Mouse (Mus musculus): ENCODE measurements around the gene Tprkb.
"Not testable (repeated sequence)": the region's sequence is repeated elsewhere in the genome, so short reads cannot be mapped to it uniquely, and the experiment has no call there.

The Tprkb gene

DNA sequence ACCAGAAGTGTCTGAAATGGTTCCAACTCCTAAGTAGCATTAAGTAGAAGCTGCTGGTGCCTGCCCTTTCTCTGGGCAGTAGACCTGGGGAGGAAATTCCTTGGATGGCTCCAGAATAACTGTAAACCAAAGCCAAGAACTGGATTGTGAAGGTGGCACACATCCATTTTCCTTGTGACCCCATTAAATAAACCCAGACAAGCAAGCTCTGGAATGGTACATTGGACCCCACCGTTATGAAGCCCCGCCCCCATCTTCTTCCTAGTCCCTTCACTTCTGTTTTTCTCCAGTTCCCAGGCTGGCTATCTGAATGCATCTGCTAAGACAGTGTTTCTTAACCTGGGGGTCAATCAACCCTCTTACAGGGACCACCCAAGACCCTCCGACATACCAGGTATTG is at the start of gene Tprkb:
Gene Tprkb (plus strand): TSS at position 279 of the 400 bp plus-strand sequence.
- DNase-seq (ENCODE audit: low spot score in 2 of 2): no peak

DNA sequence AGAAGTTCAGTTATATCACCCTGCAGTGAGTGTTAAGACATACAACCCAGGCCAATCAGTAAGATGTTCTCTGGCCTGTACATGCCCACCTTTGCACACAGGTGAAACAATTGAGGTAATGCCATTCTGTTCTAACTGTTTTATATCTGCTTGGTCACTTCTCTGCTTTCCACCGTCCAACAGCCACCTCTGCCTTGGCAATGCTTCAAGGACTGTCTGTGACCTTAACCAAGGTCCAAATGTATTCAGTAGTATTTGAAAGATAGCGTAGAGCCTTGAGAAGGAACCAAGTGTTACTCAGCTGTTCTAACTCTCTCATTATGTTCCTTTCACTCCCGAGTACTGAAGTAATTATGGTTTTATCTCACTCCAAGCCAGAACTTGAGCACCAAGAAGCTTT is 49.1 kb upstream of the Tprkb start:
- DNase-seq (ENCODE audit: low spot score in 2 of 2): no peak

DNA sequence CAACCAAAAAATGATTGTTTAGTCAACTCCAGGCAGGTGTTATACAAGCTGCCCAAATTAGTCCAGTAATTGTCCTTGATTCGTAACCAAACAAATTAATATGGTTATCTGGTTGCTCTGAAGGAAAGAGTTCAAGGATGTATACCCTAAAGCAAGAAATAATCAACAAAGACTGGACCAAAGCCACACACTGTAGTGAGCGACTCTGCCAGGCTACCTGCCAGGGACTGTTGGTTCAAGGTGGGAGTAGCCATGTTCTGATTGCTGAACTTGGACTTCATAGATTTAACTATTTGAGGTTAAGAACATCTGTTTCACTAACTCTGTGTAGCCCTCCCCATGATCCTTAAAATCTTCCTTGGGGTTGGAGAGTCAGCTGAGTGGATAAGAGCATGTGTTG is 48.5 kb upstream of the Tprkb start:
- DNase-seq (ENCODE audit: low spot score in 2 of 2): no peak

DNA sequence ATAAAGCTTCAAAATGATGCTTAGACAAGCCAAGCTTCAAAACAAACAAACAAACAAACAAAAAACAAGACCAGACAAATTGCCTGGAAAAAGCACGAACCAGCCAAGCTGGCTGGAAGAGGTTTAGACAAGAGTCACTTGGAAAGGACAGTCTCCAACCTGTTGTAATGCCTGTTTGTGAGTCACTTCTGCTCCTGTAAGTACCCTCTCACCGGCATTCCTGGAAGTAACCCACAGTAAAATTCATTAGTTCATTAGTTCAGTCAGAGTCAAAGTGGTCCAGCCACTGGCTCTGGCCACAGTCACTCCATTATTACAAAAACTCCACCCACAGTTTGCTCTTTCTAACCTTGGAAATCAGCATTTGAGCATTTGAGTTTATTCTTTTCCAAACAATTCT is 47.8 kb upstream of the Tprkb start:
- no peak for DNase-seq (ENCODE audit: low spot score in 2 of 2)

DNA sequence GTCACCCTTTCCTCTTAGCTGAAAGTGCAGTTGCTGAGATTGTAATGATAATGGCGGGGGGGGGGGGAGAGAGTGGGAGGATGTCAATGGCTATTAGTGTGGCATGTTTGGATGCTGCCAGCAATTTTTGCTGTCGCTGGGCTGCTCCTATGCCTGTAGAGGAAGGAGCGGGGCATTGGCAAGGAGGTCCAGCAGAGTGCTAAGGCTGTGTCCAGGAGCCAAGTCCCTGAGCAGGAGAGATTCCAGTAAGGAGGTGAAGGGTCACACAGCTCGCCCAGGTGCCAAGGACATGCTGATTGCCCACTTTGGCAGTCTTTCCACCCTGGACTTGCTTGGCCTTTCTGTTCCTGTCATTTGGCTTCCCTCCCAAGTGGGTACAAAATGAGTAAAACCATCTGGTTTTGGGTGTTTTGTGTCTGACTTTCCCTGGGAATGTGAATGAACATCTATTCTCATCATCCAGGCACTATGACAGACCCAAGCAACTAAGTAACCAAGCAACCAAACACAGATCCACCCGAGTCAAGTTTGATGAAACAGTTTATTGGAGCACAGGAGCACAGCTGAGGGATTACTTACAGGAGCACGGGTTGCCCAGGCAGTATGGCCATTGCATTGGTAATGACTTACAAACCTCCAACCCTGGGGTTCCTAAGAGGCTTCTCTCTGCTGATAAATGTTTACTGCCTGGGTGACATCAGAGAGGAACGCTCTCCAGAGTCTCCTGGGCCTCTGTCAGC is 46.6 kb upstream of the Tprkb start:
- DNase-seq (ENCODE audit: low spot score in 2 of 2): not testable (repeated sequence)

DNA sequence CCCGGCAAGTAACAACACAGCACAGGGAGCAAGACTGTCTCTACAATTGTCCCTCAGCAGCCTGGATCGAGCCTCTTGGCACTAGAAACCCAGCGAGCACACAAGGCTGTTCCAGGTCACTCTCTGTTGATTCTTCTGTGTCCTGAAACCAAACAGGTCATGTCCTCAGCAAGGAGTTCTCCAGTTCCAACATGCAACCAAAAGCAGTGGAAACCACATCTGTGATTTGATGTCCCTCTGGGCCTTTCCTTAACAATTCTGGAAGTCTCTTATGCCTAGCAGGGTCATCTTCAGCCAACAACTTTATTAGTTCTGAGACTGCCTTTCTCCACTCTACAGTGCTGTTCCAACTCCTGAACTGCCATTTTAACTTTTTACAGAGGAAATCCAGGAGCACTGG is 45.5 kb upstream of the Tprkb start:
- not testable (repeated sequence) for DNase-seq (ENCODE audit: low spot score in 2 of 2)

DNA sequence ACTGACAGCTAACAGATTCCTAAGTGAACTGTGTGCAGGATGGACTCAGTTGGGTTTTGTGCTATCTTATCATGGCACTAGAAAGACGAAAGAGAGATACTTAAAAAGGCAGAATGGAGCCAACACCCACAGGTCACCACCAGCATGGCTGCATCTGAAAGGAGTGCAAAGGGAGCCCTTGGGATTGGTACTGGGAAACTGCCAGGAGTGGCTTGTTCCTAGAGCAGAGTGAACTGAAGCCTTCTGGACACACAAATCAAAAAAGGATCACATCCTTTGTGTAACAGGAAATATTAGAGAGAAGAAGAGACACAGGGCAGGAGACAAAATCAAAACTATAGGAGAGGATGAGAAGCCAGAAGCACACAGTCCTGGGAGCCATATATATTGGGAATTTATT is 44.7 kb upstream of the Tprkb start:
- DNase-seq (ENCODE audit: low spot score in 2 of 2): not testable (repeated sequence)

DNA sequence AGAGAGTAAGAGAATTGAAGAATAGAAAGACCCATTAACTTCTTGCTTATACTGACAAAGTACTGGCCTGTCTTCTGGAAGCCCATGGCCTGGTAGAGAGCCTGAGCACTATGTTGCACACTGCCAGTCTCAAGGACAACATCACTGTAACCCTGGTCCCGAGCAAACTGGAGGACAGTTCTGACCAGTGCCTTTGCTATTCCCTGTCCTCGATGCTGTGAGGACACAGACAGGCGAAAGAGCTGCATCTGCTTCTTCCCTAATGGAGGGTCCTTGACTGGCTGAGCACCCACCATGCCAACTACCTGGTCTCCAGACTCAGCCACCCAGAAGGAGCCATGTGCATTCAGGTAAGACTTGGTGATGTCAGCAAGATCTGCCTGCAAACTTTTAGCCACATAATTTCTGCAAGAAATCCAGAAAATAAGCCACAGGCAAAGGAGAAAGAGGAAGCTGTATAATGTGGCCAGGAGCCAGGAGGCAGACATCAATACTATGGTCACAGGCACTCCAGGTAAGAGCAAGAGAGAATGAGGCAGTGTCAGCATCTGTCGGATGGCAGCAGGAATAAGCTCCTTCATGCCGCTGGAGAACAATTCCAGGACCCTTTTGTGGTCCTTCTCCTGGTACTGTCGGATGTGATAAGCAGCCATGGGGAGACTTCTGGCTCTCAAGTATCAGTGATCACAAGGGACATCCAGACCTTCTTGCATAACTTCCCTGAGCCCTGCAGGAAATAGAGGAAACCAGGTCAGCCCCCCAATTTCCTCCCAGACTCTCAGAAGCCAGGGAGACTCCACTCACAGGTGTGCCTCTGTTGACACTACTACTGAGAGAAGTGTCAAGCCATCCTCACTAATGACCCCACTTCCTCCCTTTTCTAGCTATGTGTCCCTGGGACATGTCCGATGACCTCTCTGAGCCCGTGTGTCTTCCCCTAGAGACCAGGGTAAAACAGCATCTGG is 43.7 kb upstream of the Tprkb start:
- no peak for DNase-seq (ENCODE audit: low spot score in 2 of 2)

DNA sequence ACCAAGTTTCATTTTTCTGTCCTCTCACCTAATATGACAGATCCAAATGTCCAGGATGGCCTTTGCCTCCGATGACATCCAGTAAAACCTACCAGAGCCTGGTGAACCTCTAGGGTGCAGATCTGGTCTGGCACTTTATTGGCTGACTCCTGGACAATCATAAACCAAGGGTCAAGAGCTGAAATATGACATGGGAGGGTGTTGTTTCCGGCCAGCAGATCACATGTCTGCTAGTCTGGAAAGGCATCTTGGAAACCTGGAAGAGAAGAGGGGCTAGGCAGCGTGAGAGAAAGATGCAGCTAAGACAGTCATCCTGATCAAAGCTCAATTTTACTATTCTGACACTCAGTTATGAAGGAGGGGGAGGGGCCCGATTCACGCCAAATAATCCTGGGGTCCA is 42.7 kb upstream of the Tprkb start, which contains the start of gene Nat8f2:
Gene Nat8f2 (minus strand): TSS at position 153 of the 400 bp plus-strand sequence.
- DNase-seq (ENCODE audit: low spot score in 2 of 2): not testable (repeated sequence)

DNA sequence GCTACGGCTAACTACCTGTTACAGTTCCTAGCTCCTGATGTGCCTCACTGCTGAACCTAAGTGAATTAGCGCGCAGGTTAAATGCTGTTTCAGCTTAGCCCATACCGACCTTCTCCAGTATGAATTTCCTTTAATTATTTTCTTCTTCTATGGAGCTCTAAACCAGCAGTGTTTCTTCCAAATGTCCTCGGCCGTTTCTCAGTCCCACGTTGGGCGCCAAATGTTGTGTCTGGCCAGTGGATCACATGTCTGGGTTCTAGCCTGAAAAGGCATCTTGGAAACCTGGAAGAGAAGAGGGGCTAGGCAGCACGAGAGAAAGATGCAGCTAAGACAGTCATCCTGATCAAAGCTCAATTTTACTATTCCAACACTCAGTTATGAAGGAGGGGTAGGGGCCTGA is 28.4 kb upstream of the Tprkb start:
- not testable (repeated sequence) for DNase-seq (ENCODE audit: low spot score in 2 of 2)

DNA sequence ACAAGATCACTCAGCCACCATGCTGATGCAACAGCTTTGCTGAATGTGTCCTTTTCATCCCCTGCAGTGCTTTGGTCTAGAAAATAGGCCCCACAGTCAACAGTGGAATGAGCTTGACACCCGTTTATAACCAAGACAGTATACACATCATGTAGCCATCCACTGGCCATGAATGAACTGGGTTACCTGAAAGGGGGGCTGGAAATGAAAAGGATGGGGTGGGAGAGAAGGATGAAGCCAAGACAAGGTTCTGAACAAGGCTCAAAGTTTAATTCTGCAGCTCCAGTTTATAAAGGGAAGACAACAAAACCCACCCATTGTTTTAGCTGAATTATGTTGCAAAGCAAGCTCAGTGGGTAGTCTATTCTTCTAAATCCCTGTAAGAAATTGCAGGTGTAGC is 27.4 kb upstream of the Tprkb start:
- DNase-seq (ENCODE audit: low spot score in 2 of 2): no peak

DNA sequence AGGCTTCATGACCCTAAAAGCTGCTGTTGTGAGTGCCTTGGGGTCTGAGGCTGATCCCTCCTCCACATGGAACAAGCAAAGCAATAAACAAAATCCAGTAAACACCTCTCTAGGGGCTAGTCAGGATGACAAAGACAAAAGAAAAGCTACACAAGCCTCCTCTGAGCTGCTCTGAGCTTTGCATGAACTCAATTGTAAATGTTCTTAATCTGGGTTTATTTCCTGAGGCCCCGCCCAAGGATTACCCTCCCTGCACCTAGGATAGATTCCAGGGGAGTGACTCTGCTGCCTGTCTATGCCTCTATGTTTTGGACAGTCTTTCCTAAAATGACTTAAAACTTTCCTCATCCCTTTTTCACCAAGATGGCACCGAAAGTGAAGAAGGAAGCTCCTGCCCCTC is 22.7 kb upstream of the Tprkb start:
- DNase-seq (ENCODE audit: low spot score in 2 of 2): no peak

DNA sequence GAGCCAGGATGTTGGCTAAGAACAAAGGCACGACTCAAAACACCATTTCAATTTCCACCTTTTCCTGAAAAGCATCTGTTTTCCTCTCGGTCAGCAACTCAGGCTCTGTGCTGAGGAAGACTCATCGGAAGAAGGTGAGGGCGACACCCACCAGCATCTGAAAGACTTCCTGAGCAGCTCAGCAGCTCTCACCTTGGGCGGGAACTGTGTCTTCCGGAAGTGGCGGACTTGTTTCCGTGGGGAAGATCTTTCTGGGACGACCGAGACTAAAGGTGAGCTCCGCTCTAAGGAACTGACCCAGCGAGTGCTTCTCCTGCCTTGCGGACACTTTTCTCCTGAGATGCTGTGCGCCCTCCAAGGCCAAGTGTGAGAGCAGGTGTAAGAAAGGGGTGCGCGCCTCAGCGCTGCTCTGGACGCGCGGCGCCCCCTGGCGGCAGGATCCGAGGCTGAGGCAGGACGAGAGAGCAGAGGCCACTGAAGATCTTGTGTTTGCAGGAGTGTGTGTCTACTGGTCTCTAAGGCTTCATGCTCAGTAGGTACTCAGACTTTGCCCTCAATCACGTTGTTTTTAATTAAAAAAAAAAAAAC is 16.5 kb upstream of the Tprkb start:
- not testable (repeated sequence) for DNase-seq (ENCODE audit: low spot score in 2 of 2)

DNA sequence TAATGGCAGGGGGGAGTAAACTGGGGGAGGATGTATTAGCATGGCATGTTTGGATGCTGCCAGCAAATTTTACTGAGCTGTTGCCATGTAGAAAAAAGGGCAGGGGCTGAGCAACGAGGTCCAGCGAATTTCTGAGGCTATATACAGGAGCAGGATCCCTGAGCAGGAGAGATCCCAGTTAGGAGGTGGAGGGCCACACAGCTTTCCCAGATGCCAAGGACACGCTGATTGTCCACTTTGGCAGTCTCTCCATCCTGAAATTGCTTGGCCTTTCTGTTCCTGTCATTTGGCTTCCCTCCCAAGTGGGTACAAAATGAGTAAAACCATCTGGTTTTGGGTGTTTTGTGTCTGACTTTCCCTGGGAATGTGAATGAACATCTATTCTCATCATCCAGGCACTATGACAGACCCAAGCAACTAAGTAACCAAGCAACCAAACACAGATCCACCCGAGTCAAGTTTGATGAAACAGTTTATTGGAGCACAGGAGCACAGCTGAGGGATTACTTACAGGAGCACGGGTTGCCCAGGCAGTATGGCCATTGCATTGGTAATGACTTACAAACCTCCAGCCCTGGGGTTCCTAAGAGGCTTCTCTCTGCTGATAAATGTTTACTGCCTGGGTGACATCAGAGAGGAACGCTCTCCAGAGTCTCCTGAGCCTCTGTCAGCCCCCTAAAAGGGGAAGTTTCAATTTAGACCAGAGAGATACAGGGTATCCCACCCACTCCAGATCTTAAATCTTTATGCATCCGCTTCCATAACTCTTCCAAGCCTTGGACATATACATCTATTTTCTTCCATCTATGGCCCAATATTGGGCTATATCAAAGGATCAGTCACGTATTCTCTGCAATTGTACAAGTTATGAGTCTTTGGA is 12.8 kb upstream of the Tprkb start:
- DNase-seq (ENCODE audit: low spot score in 2 of 2): not testable (repeated sequence)

DNA sequence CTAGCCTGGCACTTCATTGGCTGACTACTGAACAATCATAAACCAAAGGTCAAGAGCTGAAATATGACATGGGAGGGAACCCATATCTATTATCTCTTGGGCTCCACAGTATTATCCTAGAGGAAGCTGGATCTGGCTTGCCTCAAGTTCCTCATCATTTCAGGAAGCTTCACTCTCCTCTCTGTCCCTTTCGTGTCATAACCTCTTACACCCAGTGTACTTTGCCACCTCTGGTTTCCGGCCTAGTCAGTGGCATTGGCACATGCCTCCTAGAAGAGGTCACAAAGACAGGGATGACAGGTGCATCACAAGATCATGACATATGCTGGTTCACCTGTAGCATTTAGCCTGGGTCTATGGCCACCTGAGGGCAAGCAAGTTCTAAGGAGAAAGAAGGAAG is 9.4 kb upstream of the Tprkb start:
- no peak for DNase-seq (ENCODE audit: low spot score in 2 of 2)

DNA sequence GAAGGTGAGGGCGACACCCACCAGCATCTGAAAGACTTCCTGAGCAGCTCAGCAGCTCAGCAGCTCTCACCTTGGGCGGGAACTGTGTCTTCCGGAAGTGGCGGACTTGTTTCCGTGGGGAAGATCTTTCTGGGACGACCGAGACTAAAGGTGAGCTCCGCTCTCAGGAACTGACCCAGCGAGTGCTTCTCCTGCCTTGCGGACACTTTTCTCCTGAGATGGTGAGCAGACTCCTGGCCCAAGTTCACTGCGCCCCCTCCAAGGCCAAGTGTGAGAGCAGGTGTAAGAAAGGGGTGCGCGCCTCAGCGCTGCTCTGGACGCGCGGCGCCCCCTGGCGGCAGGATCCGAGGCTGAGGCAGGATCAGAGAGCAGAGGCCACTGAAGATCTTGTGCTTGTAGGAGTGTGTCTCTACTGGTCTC is 7.0 kb upstream of the Tprkb start, which contains the start of gene Nat8f4:
Gene Nat8f4 (minus strand): TSS at position 243 of the 420 bp plus-strand sequence.
- peak; percentile 70 to 80 for DNase-seq (ENCODE audit: low spot score in 2 of 2)

DNA sequence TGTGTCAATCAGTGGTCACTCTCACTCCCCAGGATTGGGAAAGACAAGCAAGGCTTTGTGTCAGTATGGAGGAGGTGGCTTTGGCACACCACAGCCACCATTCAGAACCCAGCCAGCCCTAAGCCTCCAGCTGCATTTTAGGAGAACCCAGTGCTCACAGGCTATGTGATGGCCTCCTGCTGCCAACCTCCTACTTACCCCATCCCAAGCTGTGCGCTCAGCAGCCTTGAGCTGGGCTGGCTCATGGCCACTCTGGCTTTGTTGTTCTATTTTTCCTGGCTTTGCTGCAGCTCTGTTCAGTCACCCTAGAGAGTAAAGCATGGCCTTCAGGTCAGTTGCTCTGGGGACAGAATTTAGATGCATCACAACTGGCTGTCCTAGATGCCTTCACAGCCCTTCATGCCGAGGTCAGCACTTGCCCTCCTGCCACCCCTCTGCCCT is 4.7 kb upstream of the Tprkb start:
- DNase-seq (ENCODE audit: low spot score in 2 of 2): not testable (repeated sequence)

DNA sequence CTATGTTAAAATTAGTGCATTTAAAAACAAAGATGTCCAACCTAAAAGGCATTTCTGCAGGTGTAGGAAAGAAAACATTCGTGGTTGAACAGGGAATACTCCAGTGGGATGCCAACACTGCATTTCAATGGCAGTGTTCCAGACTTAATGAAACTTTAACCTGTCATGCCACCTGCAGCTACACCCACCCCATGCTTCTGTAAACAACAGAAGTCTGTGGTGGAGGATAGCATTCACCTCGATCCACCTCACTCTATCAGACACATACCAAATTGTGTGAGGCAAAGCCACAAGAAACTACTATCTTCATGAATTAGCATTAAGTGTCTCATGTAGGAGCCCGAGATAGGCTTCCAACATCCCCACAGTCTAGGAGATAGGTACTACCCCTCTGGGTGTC is 3.3 kb upstream of the Tprkb start:
- DNase-seq (ENCODE audit: low spot score in 2 of 2): no peak

DNA sequence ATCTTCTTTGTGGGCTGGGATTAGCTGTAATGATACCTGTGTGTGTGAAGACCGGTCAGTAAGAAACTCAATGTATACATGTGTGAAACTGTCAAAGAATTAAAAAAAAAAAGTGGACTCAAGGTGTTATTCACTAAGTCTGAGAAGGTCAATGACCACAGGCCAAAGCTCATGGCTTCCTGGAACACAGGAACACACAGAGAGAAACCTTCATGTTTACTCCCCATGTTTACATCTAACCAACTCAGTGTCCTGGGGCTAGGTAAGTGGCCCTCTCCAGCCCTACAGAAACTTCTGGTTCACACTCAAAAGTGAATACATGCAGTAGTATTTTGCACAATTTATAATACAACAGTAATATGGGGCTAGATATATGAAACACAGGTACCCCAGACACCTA is 2.0 kb upstream of the Tprkb start:
- no peak for DNase-seq (ENCODE audit: low spot score in 2 of 2)

DNA sequence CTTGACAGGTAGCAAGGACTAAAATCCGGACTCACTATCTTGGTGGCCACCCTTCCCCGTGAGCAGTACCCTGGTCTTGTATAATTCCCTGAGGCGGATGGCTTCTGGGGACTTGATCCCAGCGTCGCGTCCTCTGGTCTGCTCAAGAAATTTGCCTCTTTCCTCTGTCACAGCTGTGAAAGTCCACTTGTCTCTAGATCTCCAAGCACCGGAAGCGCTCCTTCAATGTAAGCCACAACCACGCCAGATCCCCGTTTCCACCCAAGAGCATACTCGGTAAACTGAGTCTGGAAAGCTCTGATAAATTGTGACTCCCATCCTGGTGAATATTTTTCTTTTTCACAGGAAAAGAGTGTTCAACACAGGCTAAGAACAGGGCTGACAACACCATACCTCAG is 3.5 kb downstream of the Tprkb start:
- no peak for DNase-seq (ENCODE audit: low spot score in 2 of 2)

Data from natural killer cell, adult 2 months (primary cell).